Mouse (Mus musculus) ES-E14 (cell line): ENCODE measurements around the gene Mast3. TPM values are rescaled to one million over a fixed set of nuclear protein-coding genes. Genes with fewer than 3 reads are reported as not detected.

Source experiments
- DNase-seq: peaks from one replicate; pipeline ENCODE4 v3.0.0-alpha.2; 2013; ENCODE audit warnings: low read depth, low spot score
- H3K27ac ChIP-seq: 2 replicates; pipeline ENCODE4 v1.5.1; 2012; ENCODE audit warnings: low read depth, mild to moderate bottlenecking, low read length, moderate library complexity, mixed read lengths; ENCODE audit not compliant: poor library complexity, insufficient read depth, severe bottlenecking
- H3K36me3 ChIP-seq: 2 replicates; pipeline ENCODE4 v1.6.1; 2012; ENCODE audit warnings: mild to moderate bottlenecking, low read length, moderate library complexity, mixed read lengths; ENCODE audit not compliant: control insufficient read depth, poor library complexity, insufficient read depth, severe bottlenecking
- H3K4me1 ChIP-seq, 2 experiments: fragments of 150-350 bp in 1 of 2; sonication (generic) in 1 of 2; 2 replicates each; pipeline ENCODE4 v1.6.1; 2012; ENCODE audit warnings: low read length in 2 of 2, mild to moderate bottlenecking in 1 of 2, mixed read lengths in 1 of 2; ENCODE audit not compliant: control insufficient read depth in 2 of 2, insufficient read depth in 2 of 2, poor library complexity in 1 of 2
- H3K4me3 ChIP-seq, 2 experiments: fragments of 150-350 bp in 1 of 2; sonication (generic) in 1 of 2; 2 replicates each; pipeline ENCODE4 v1.5.1; 2012; ENCODE audit warnings: low read length in 2 of 2, low read depth in 1 of 2, mild to moderate bottlenecking in 1 of 2, mixed read lengths in 1 of 2; ENCODE audit not compliant: insufficient read depth in 1 of 2, poor library complexity in 1 of 2, severe bottlenecking in 1 of 2
- H3K9ac ChIP-seq: 2 replicates; pipeline ENCODE4 v1.6.1; 2012; ENCODE audit warnings: low read depth, mild to moderate bottlenecking, low read length, mixed read lengths; ENCODE audit not compliant: poor library complexity, insufficient read depth, severe bottlenecking
- H3K9me3 ChIP-seq: fragments of 150-350 bp; sonication (generic); 2 replicates; pipeline ENCODE4 v1.6.1; 2012; ENCODE audit warnings: low read depth, mild to moderate bottlenecking, low read length; ENCODE audit not compliant: control insufficient read depth, insufficient read depth
- CHD2 ChIP-seq: IDR thresholded peaks from 2 replicates; pipeline ENCODE4 v1.6.1; 2014; ENCODE audit warnings: mild to moderate bottlenecking, low read depth, low read length, inconsistent platforms
- HCFC1 ChIP-seq: IDR thresholded peaks from 2 replicates; pipeline ENCODE4 v1.6.1; 2012; ENCODE audit warnings: low read length, inconsistent platforms, borderline replicate concordance; ENCODE audit not compliant: insufficient read depth
- MAFK ChIP-seq: IDR thresholded peaks from 2 replicates; pipeline ENCODE4 v1.6.1; 2014; ENCODE audit warnings: mild to moderate bottlenecking, low read depth, low read length, inconsistent platforms; ENCODE audit not compliant: insufficient read depth
- ZC3H11A ChIP-seq: IDR thresholded peaks from 2 replicates; pipeline ENCODE4 v1.6.1; 2012; ENCODE audit warnings: low read depth, mild to moderate bottlenecking, inconsistent platforms, low read length, borderline replicate concordance
- ZNF384 ChIP-seq: IDR thresholded peaks from 2 replicates; pipeline ENCODE4 v1.6.1; 2012; ENCODE audit warnings: low read depth, low read length, inconsistent platforms
- in situ Hi-C, 2 experiments: fragments of 600-800 bp; cut with MboI; formaldehyde crosslinking; loops; one replicate each; pipeline ENCODE4 v1.15.1; 2025; ENCODE audit warnings: low sequenced_read_pairs in 2 of 2, inconsistent platforms in 1 of 2; ENCODE audit not compliant: unreplicated experiment in 2 of 2
- total RNA-seq: library from RNA; depleted of rRNA; stranded (reverse); fragments of 300-350 nt; gene quantifications from 2 replicates; pipeline ENCODE4 v1.2.3, GENCODE M21; 2012

Gene Mast3
- total RNA-seq, 1 experiment: 7.8 TPM

GRCm38 (mm10) chr8:70771217-70771616 is 33.6 kb downstream of the Mast3 start:
- H3K4me3 ChIP-seq: no peak overlapping the region
- DNase-seq: no peak
- H3K4me1 ChIP-seq: peaks cover 2 to 37% of the 10 kb centered on the region in 2 experiments; a peak in 3 of 4 replicates
- no peak overlapping the region for H3K27ac ChIP-seq
- TF ChIP-seq ZC3H11A (no peak), CHD2 (no peak), MAFK (no peak), HCFC1 (no peak), ZNF384 (no peak)
- peaks cover 29% of the 10 kb centered on the region; the same call in 1 of the 2 replicates for H3K36me3 ChIP-seq
- H3K9ac ChIP-seq: no peak overlapping the region
- in situ Hi-C loops: no loop called here
- no peaks in the 10 kb centered on the region for H3K9me3 ChIP-seq

- Histone ChIP-seq H3K36me3 (peaks cover 29% of the 10 kb centered on the region; the same call in 1 of the 2 replicates), H3K9ac (no peak overlapping the region), H3K9me3 (no peaks in the 10 kb centered on the region), H3K27ac (no peak overlapping the region), H3K4me1 (peaks cover 2 to 36% of the 10 kb centered on the region in 2 experiments; a peak in 3 of 4 replicates), H3K4me3 (no peak overlapping the region)
- DNase-seq: no peak
- in situ Hi-C loops: no loop called here
- TF ChIP-seq MAFK (no peak), CHD2 (no peak), ZNF384 (no peak)
These were observed 34.1 kb downstream of the Mast3 start for GRCm38 (mm10) chr8:70770748-70771147.

- Histone ChIP-seq H3K36me3 (peaks cover 27% of the 10 kb centered on the region; the same call in 1 of the 2 replicates), H3K9ac (peak overlapping the region; percentile 17; the same call in 1 of the 2 replicates), H3K4me3 (no peak overlapping the region), H3K4me1 (peaks cover 2 to 35% of the 10 kb centered on the region in 2 experiments; a peak in 3 of 4 replicates), H3K27ac (no peak overlapping the region), H3K9me3 (no peaks in the 10 kb centered on the region)
- in situ Hi-C loops: no loop called here
- TF ChIP-seq ZC3H11A: no peak
- no peak for TF ChIP-seq MAFK
- no peak for TF ChIP-seq HCFC1
- TF ChIP-seq CHD2: no peak
- TF ChIP-seq ZNF384: no peak
- DNase-seq: no peak
These were observed 35.0 kb downstream of the Mast3 start for GRCm38 (mm10) chr8:70769858-70770257.

- in situ Hi-C loops: no loop called here
- H3K9ac ChIP-seq: peak overlapping the region; percentile 49
- H3K9me3 ChIP-seq: no peaks in the 10 kb centered on the region
- H3K4me3 ChIP-seq: peak overlapping the region; percentile 27 to 37; a peak in 3 of 4 replicates
- TF ChIP-seq HCFC1: peak; percentile 78
- TF ChIP-seq ZC3H11A: no peak
- TF ChIP-seq ZNF384: 0 out of 2 replicates have a peak, but pooled peaks have one; percentile 59
- H3K27ac ChIP-seq: no peak overlapping the region
- H3K36me3 ChIP-seq: peaks cover 29% of the 10 kb centered on the region; the same call in 1 of the 2 replicates
- DNase-seq: peak; percentile 97
- H3K4me1 ChIP-seq: peaks cover 2 to 39% of the 10 kb centered on the region in 2 experiments; a peak in 3 of 4 replicates
These were observed 35.5 kb downstream of the Mast3 start for GRCm38 (mm10) chr8:70769359-70769758.

- in situ Hi-C loops: no loop called here
- Histone ChIP-seq H3K36me3 (peaks cover 32% of the 10 kb centered on the region; the same call in 1 of the 2 replicates), H3K4me3 (peak overlapping the region; percentile 27 to 37), H3K4me1 (peaks cover 2 to 39% of the 10 kb centered on the region in 2 experiments; a peak in 3 of 4 replicates), H3K9me3 (no peaks in the 10 kb centered on the region), H3K9ac (peak overlapping the region; percentile 49), H3K27ac (no peak overlapping the region)
- TF ChIP-seq CHD2: no peak
- no peak for TF ChIP-seq ZC3H11A
- no peak for TF ChIP-seq HCFC1
- TF ChIP-seq ZNF384: no peak
- TF ChIP-seq MAFK: no peak
- DNase-seq: no peak
These were observed 35.9 kb downstream of the Mast3 start for GRCm38 (mm10) chr8:70768956-70769355.
